Mouse (Mus musculus): ENCODE data around the gene Pcgf2. TPM values are rescaled to one million over a fixed set of nuclear protein-coding genes. Genes with fewer than 3 reads are reported as not detected.
"Not testable (repeated sequence)": the region's sequence is repeated elsewhere in the genome, so short reads cannot be mapped to it uniquely, and the experiment has no call there.

Gene Pcgf2
- polyA plus RNA-seq, 1 experiment = 29.2 TPM

- Histone ChIP-seq H3K79me3 (ENCODE audit: low read depth) (peaks cover 4% of the 10 kb centered on the region), H3K36me3 (ENCODE audit: control insufficient read depth, insufficient read depth) (peaks cover 4% of the 10 kb centered on the region), H3K4me3 (ENCODE audit: insufficient read depth, poor library complexity, severe bottlenecking) (no peak overlapping the region), H3ac (ENCODE audit: control insufficient read depth, insufficient read length, low read depth) (no peak overlapping the region), H3K79me2 (ENCODE audit: control insufficient read depth, insufficient read depth) (peaks cover 19% of the 10 kb centered on the region), H3K27me3 (ENCODE audit: control insufficient read depth, insufficient read depth, insufficient read length) (no peaks in the 10 kb centered on the region)
- TF ChIP-seq CTCF (IDR thresholded peaks at IDR 0.05; ENCODE audit: control insufficient read depth, insufficient read depth, insufficient read length) (no peak), MYOG (IDR thresholded peaks at IDR 0.05; ENCODE audit: control insufficient read depth, extremely low read depth, insufficient read length) (no peak), FOSL1 (IDR thresholded peaks at IDR 0.05; ENCODE audit: insufficient read depth, low read length, poor library complexity, severe bottlenecking) (no peak), CEBPB (IDR thresholded peaks at IDR 0.05; ENCODE audit: low read depth) (no peak), MAX (IDR thresholded peaks at IDR 0.05) (no peak), MYOD1 (IDR thresholded peaks at IDR 0.05; ENCODE audit: control insufficient read depth, insufficient read length, low read depth) (no peak), USF1 (IDR thresholded peaks at IDR 0.05; ENCODE audit: low read depth) (no peak)
Measured at GRCm38 (mm10) chr11:97654210-97654609, 46.1 kb downstream of the Pcgf2 start.

- H3K27me3 ChIP-seq (ENCODE audit: control insufficient read depth, insufficient read depth, insufficient read length); H3ac ChIP-seq (ENCODE audit: control insufficient read depth, insufficient read length, low read depth); H3K79me3 ChIP-seq (ENCODE audit: low read depth); H3K36me3 ChIP-seq (ENCODE audit: control insufficient read depth, insufficient read depth); H3K4me3 ChIP-seq (ENCODE audit: insufficient read depth, poor library complexity, severe bottlenecking): not testable (repeated sequence)
- H3K79me2 ChIP-seq (ENCODE audit: control insufficient read depth, insufficient read depth) = peaks cover 10% of the 10 kb centered on the region
Measured at GRCm38 (mm10) chr11:97653376-97653775, 46.9 kb downstream of the Pcgf2 start.

- H3K79me2 ChIP-seq (ENCODE audit: control insufficient read depth, insufficient read depth) = no peaks in the 10 kb centered on the region
- no peaks in the 10 kb centered on the region for H3K36me3 ChIP-seq (ENCODE audit: control insufficient read depth, insufficient read depth)
- H3K27me3 ChIP-seq (ENCODE audit: control insufficient read depth, insufficient read depth, insufficient read length) = no peaks in the 10 kb centered on the region
- no peak overlapping the region for H3ac ChIP-seq (ENCODE audit: control insufficient read depth, insufficient read length, low read depth)
- no peak for TF ChIP-seq MAX (IDR thresholded peaks at IDR 0.05)
- no peak for TF ChIP-seq CTCF (IDR thresholded peaks at IDR 0.05; ENCODE audit: control insufficient read depth, insufficient read depth, insufficient read length)
- TF ChIP-seq MYOG (IDR thresholded peaks at IDR 0.05; ENCODE audit: control insufficient read depth, extremely low read depth, insufficient read length) = no peak
- TF ChIP-seq MYOD1 (IDR thresholded peaks at IDR 0.05; ENCODE audit: control insufficient read depth, insufficient read length, low read depth) = no peak
- no peak for TF ChIP-seq USF1 (IDR thresholded peaks at IDR 0.05; ENCODE audit: low read depth)
- TF ChIP-seq CEBPB (IDR thresholded peaks at IDR 0.05; ENCODE audit: low read depth) = no peak
- TF ChIP-seq FOSL1 (IDR thresholded peaks at IDR 0.05; ENCODE audit: insufficient read depth, low read length, poor library complexity, severe bottlenecking) = no peak
- H3K79me3 ChIP-seq (ENCODE audit: low read depth) = no peaks in the 10 kb centered on the region
- H3K4me3 ChIP-seq (ENCODE audit: insufficient read depth, poor library complexity, severe bottlenecking) = no peak overlapping the region
Measured at GRCm38 (mm10) chr11:97650341-97650740, 50.0 kb downstream of the Pcgf2 start.

- not testable (repeated sequence) for H3ac ChIP-seq (ENCODE audit: control insufficient read depth, insufficient read length, low read depth); H3K79me2 ChIP-seq (ENCODE audit: control insufficient read depth, insufficient read depth); H3K27me3 ChIP-seq (ENCODE audit: control insufficient read depth, insufficient read depth, insufficient read length); H3K36me3 ChIP-seq (ENCODE audit: control insufficient read depth, insufficient read depth); H3K4me3 ChIP-seq (ENCODE audit: insufficient read depth, poor library complexity, severe bottlenecking); H3K79me3 ChIP-seq (ENCODE audit: low read depth)
Measured at GRCm38 (mm10) chr11:97648541-97648940, 51.8 kb downstream of the Pcgf2 start.

GRCm38 (mm10) chr11:97644834-97645233 lies 55.5 kb downstream of the Pcgf2 start:
- no peak for TF ChIP-seq CEBPB (IDR thresholded peaks at IDR 0.05; ENCODE audit: low read depth)
- TF ChIP-seq FOSL1 (IDR thresholded peaks at IDR 0.05; ENCODE audit: insufficient read depth, low read length, poor library complexity, severe bottlenecking) = no peak
- no peak for TF ChIP-seq MYOD1 (IDR thresholded peaks at IDR 0.05; ENCODE audit: control insufficient read depth, insufficient read length, low read depth)
- no peak for TF ChIP-seq MYOG (IDR thresholded peaks at IDR 0.05; ENCODE audit: control insufficient read depth, extremely low read depth, insufficient read length)
- TF ChIP-seq USF1 (IDR thresholded peaks at IDR 0.05; ENCODE audit: low read depth) = no peak
- TF ChIP-seq CTCF (IDR thresholded peaks at IDR 0.05; ENCODE audit: control insufficient read depth, insufficient read depth, insufficient read length) = peak; percentile 31
- Histone ChIP-seq H3ac (ENCODE audit: control insufficient read depth, insufficient read length, low read depth) (no peak overlapping the region), H3K36me3 (ENCODE audit: control insufficient read depth, insufficient read depth) (no peaks in the 10 kb centered on the region), H3K79me2 (ENCODE audit: control insufficient read depth, insufficient read depth) (no peaks in the 10 kb centered on the region), H3K4me3 (ENCODE audit: insufficient read depth, poor library complexity, severe bottlenecking) (no peak overlapping the region), H3K79me3 (ENCODE audit: low read depth) (no peaks in the 10 kb centered on the region), H3K27me3 (ENCODE audit: control insufficient read depth, insufficient read depth, insufficient read length) (no peaks in the 10 kb centered on the region)

GRCm38 (mm10) chr11:97643380-97644055 lies 56.8 kb downstream of the Pcgf2 start:
- TF ChIP-seq MYOG (IDR thresholded peaks at IDR 0.05; ENCODE audit: control insufficient read depth, extremely low read depth, insufficient read length) (no peak), MYOD1 (IDR thresholded peaks at IDR 0.05; ENCODE audit: control insufficient read depth, insufficient read length, low read depth) (no peak), CEBPB (IDR thresholded peaks at IDR 0.05; ENCODE audit: low read depth) (no peak), USF1 (IDR thresholded peaks at IDR 0.05; ENCODE audit: low read depth) (no peak), FOSL1 (IDR thresholded peaks at IDR 0.05; ENCODE audit: insufficient read depth, low read length, poor library complexity, severe bottlenecking) (no peak), MAX (IDR thresholded peaks at IDR 0.05) (no peak), CTCF (IDR thresholded peaks at IDR 0.05; ENCODE audit: control insufficient read depth, insufficient read depth, insufficient read length) (no peak)
- Histone ChIP-seq H3K79me3 (ENCODE audit: low read depth) (no peaks in the 10 kb centered on the region), H3K79me2 (ENCODE audit: control insufficient read depth, insufficient read depth) (no peaks in the 10 kb centered on the region), H3K27me3 (ENCODE audit: control insufficient read depth, insufficient read depth, insufficient read length) (no peaks in the 10 kb centered on the region), H3K36me3 (ENCODE audit: control insufficient read depth, insufficient read depth) (no peaks in the 10 kb centered on the region), H3ac (ENCODE audit: control insufficient read depth, insufficient read length, low read depth) (no peak overlapping the region), H3K4me3 (ENCODE audit: insufficient read depth, poor library complexity, severe bottlenecking) (no peak overlapping the region)

All from C2C12 (cell line).